Mouse (Mus musculus) liver, postnatal 0 days (tissue): Measurements from ENCODE around the gene Kirrel3.

Experiments used
- CTCF ChIP-seq: sonication (generic); IDR thresholded peaks from 2 replicates; pipeline ENCODE4 v1.5.1; 2016; ENCODE audit warnings: antibody characterized with exemption, low read depth
- EP300 ChIP-seq: IDR thresholded peaks from 2 replicates; pipeline ENCODE4 v1.6.1; 2016; ENCODE audit warnings: antibody characterized with exemption, low read depth, mild to moderate bottlenecking

DNA sequence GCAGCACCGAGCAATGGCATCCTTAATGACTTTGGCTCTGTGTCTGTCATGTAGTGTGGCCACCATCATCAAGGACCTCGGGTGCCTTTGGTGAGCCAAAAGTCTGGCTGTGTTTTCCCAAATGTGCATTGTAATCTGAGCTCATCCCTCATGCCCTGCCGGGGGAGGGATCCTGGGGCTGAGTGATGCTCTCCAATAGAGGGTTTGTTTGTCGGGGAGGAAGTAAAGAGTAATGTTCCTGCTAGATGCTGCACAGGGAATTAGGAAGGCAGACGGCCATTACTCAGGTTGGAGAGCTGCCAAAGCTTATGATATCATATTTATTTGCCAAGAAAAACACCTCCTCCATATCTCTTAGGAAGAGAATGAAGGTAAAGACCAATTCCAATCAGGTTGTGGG lies 401.1 kb downstream of the Kirrel3 start:
- TF ChIP-seq CTCF (no peak), EP300 (no peak)
